Comparison of ENCODE assay signal across 8 mouse cellular contexts in genomic region chr6:83927418-83927817, GRCm38 (mm10).
DNase-seq lines count a peak whose midpoint lies in the region; TF ChIP-seq lines count a peak whose summit lies in the region.

No protein-coding gene starts in this region.

- WGBS in lung, adult 2 months: 73% methylated on average over 1 of the region's 1 CpGs
- 85% methylated on average over 1 of the region's 1 CpGs for WGBS in hindbrain, embryonic 10.5 days

- peaks cover 1% of the 10 kb centered on the region; the same call in 1 of the 2 replicates for H3K4me1 ChIP-seq in lung, adult 2 months (ENCODE audit: control insufficient read depth, insufficient read depth, low read length)
- H3K4me1 ChIP-seq in hindbrain, embryonic 10.5 days (replicated peaks): no peaks in the 10 kb centered on the region

- no peak overlapping the region for H3K4me3 ChIP-seq in lung, adult 2 months (replicated peaks; ENCODE audit: extremely low read depth, low read depth, low read length)
- H3K4me3 ChIP-seq in hindbrain, embryonic 10.5 days: no peak overlapping the region

- H3K27me3 ChIP-seq in hindbrain, embryonic 10.5 days (ENCODE audit: insufficient read depth, poor library complexity, severe bottlenecking): no peaks in the 10 kb centered on the region

- H3K9me3 ChIP-seq in hindbrain, embryonic 10.5 days: peaks cover 3% of the 10 kb centered on the region; the same call in 1 of the 2 replicates

- no peak for TF ChIP-seq CTCF in lung, adult 2 months (IDR thresholded peaks at IDR 0.05; ENCODE audit: insufficient read depth, low read length)

- peaks cover 35% of the 10 kb centered on the region for H3K36me3 ChIP-seq in hindbrain, embryonic 10.5 days

- no peak overlapping the region for H3K27ac ChIP-seq in hindbrain, embryonic 10.5 days

- peak; percentile 38 for DNase-seq in gastrocnemius, adult 18-20 months (ENCODE audit: low spot score)
- DNase-seq in gastrocnemius, postnatal 25 days: no peak
- DNase-seq in A20 (ENCODE audit: low read depth, low spot score): peak; percentile 18
- DNase-seq in embryo, embryonic 11 days: peak; percentile 63
- DNase-seq in lung, adult 2 months: peak; percentile 21
- DNase-seq in left cerebral cortex, adult 8-10 months (ENCODE audit: low spot score in 2 of 2): no peak
- DNase-seq in hindbrain, embryonic 10.5 days (ENCODE audit: low spot score): no peak
- DNase-seq in urinary bladder, adult 2 months (ENCODE audit: low spot score): no peak

- no peak for TF ChIP-seq POLR2A in lung, adult 2 months (IDR thresholded peaks at IDR 0.05; ENCODE audit: borderline replicate concordance, extremely low read depth, low read depth, low read length)

Comparison
In these comparisons a context has a peak if more than half of its experiments do, and no peak if none do; other contexts are left out.
1. DNase-seq: peak in gastrocnemius, adult 18-20 months (single experiment), A20 (single experiment), embryo, embryonic 11 days (single experiment) and lung, adult 2 months (single experiment); none in gastrocnemius, postnatal 25 days (single experiment), left cerebral cortex, adult 8-10 months (0 of 2), hindbrain, embryonic 10.5 days (single experiment) and urinary bladder, adult 2 months (single experiment).